Mouse (Mus musculus) heart, adult 2 months (tissue): ENCODE measurements around the gene Tmem82.

Experiments used
- CTCF ChIP-seq: fragments of 200-600 bp; IDR thresholded peaks from 2 replicates; pipeline ENCODE4 v1.8.1; 2022; ENCODE audit warnings: antibody characterized with exemption, mild to moderate bottlenecking, moderate library complexity
- EP300 ChIP-seq: fragments of 200-500 bp; IDR thresholded peaks from 2 replicates; pipeline ENCODE4 v1.6.1; 2011; ENCODE audit warnings: low read depth, low read length, control low read depth; ENCODE audit not compliant: insufficient read depth
- POLR2A ChIP-seq: fragments of 200-500 bp; IDR thresholded peaks from 2 replicates; pipeline ENCODE4 v1.6.1; 2011; ENCODE audit warnings: mild to moderate bottlenecking, low read depth, low read length, control low read depth; ENCODE audit not compliant: insufficient read depth

- TF ChIP-seq EP300: no peak
- no peak for TF ChIP-seq CTCF
- TF ChIP-seq POLR2A: no peak
These were observed 52.2 kb downstream of the Tmem82 start for GRCm38 (mm10) chr4:141566187-141566586.
